Mouse (Mus musculus): ENCODE data around the gene Hoxa11.

Hoxa11 gene

DNA sequence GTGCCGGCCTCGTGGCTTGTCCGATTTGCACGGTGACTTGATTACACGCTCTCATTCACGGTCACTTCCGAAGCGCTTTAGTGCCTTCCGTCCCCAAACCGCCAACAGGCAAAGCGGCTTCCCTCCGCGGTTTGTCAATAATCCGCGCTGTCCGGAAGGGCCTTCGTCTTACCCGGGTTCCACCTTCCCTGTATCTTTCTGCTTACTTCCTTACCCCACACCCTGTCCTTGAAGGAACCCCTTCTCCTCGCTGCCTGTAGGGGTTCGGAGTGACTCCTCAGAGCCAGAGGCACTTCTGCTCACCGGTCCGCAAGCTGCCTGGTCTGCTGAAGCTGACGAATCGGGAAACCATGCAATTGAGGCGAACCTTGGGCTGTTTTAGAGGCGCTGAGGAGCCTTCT, 793 bp upstream of the Hoxa11 start:
- DNase-seq: no peak

DNA sequence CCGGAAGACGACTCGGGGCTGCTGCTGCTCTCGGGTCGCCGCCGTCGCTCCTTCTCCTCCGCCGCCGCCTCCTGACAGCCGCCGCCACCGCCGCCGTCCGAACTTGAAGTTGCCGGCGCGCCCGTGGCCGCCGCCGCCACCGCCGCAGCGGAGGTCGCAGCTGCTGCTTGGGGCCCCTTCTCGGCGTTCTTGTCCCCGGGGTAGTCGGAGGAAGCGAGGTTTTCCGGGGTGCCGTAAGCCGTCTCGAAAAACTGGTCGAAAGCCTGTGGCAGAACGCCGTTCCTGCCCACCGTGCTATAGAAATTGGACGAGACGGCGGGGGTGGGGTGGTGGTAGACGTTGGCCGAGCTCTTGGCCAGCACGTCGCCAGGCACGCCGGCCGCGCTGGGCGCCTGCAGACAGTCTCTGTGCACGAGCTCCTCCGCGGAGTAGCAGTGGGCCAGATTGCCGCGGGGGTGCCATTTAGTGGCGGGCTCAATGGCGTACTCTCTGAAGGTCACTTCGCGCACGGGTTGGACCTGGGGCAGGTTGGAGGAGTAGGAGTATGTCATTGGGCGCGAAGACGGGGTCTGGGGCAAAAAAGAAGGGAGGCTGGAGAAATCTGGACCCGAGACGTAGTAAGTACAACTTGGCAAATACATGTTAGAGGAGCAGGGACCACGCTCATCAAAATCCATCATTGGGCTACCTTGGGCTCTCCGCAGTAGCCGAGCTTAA, 412 bp downstream of the Hoxa11 start:
- DNase-seq: no peak

- no peak for DNase-seq
Measured at GRCm38 (mm10) chr6:52244471-52245039, 1.1 kb downstream of the Hoxa11 start.

GRCm38 (mm10) chr6:52243681-52244121, 1.9 kb downstream of the Hoxa11 start:
- no peak for DNase-seq

- no peak for DNase-seq
Measured at GRCm38 (mm10) chr6:52242801-52243332, 2.7 kb downstream of the Hoxa11 start.

- no peak for DNase-seq
Measured at GRCm38 (mm10) chr6:52241001-52241621, 4.5 kb downstream of the Hoxa11 start.

GRCm38 (mm10) chr6:52240389-52241000, 5.1 kb downstream of the Hoxa11 start, which contains the start of gene Hoxa10:
Gene Hoxa10, minus strand, starts transcription at chr6:52240854.
- no peak for DNase-seq

GRCm38 (mm10) chr6:52239625-52240388, 5.8 kb downstream of the Hoxa11 start:
- no peak for DNase-seq

DNA sequence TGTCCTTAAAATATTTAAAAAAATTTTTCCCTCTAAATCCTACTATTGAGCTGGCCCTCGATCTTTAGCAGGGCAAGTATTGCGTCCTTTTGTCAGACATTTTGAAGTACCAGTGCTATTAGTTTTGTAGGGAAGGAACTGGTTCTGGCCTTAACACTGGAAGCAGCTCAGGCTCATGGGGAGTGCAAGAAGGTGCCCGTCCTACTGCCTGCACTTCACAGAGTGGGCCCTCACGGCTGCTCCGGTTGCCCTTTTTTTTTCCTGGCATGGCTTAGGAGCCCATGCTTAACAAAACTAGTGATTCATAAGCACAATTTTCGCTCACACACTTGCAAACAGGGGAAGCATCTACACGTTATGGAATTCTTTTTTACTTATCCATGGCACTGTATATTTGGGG, 6.6 kb downstream of the Hoxa11 start:
- DNase-seq: no peak

- DNase-seq: no peak
Measured at GRCm38 (mm10) chr6:52238155-52238545, 7.5 kb downstream of the Hoxa11 start.

DNA sequence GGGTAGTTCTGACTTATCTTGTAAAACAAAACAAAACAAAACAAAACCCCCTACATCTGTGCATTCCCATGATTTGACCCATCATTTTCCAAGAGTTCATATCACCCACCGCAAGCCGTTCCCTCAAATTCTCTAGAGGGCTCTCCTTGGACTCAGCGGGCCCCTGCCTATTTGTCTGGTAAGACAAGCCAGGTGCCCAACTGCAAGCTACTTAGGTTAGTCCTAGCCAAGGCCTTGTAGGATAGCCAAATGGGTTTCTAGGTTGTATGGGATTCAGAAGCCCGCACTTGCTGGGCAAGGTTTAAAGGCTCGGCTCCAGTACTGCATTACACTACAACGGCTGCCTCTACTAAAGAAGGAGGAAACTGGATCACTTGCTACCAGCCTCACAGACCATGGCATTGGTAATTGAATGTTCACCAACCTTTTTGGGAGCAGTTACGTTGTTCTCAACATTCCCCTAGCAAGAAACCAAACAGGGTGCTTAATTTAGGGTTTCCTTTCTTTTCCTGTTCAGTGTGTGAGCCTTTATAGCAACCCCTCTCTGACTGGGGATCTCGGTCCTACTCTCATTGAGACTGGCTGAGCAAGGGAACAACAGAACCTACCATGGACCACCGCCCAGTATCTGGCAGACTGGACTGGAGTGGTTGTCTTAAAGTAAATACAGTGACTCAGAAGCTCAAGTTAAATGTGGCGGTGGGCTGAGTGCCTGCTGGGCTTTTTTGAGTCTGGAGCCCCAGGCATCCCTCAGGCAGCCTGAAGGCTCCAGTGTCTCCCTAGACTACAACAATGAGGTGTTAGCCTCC, 8.1 kb downstream of the Hoxa11 start:
- DNase-seq: no peak

GRCm38 (mm10) chr6:52236806-52237205, 8.8 kb downstream of the Hoxa11 start:
- no peak for DNase-seq

DNA sequence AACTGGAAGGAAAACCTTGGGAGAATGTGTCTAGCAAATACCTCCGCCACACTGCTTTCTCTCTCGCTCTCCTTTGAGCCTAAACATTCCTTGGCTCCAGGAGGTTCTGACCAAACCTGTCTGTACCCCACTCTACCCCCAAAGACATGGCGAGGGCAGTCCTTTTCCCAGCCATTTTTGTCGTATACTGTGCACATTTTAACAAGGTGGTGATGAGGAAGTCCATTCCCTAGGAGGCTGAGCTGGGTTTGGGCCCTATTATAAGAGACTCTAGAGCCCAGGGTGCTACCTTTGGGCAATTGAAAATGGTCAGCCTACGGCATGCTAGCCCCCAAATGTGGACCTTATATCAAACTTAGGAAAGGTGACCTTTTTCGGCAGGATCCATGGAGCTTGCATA, 9.7 kb downstream of the Hoxa11 start:
- no peak for DNase-seq

DNA sequence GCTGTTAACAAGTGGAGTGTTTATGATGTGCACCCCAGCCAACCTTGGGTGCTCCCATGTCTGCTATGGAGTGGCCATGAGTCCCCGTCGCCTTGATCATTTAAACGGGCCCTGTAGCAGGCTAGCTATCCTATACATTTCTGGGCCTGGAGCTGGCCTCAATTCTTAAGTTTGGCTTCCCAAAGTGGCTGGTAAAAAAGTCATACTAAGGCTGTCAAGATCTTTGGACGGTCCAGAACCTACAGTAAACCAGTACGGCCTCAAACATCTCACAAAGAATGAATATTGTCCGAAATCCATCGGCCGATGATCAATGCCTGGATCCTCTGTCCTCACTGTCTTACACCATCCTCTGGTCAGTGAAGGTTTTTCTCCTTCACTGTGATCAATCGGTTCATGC, 10.3 kb downstream of the Hoxa11 start:
- DNase-seq: no peak

GRCm38 (mm10) chr6:52234428-52235140, 11.0 kb downstream of the Hoxa11 start:
- no peak for DNase-seq

GRCm38 (mm10) chr6:52233546-52234427, 11.8 kb downstream of the Hoxa11 start:
- no peak for DNase-seq

- no peak for DNase-seq
Measured at GRCm38 (mm10) chr6:52232984-52233545, 12.5 kb downstream of the Hoxa11 start.

DNA sequence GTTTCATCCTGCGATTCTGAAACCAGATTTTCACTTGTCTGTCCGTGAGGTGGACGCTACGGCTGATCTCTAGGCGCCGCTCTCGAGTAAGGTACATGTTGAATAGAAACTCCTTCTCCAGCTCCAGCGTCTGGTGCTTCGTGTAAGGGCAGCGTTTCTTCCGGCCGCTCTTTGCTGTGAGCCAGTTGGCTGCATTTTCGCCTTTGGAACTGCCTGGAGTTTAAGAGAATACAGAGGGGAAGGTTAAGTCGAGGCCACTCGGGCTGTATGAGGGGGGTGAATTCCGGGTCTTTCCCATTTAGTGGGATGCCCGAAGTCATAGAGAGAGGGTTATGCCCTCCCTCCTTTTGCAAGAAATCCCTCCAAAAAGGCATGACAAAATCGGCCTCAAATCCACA, 13.0 kb downstream of the Hoxa11 start:
- no peak for DNase-seq

DNA sequence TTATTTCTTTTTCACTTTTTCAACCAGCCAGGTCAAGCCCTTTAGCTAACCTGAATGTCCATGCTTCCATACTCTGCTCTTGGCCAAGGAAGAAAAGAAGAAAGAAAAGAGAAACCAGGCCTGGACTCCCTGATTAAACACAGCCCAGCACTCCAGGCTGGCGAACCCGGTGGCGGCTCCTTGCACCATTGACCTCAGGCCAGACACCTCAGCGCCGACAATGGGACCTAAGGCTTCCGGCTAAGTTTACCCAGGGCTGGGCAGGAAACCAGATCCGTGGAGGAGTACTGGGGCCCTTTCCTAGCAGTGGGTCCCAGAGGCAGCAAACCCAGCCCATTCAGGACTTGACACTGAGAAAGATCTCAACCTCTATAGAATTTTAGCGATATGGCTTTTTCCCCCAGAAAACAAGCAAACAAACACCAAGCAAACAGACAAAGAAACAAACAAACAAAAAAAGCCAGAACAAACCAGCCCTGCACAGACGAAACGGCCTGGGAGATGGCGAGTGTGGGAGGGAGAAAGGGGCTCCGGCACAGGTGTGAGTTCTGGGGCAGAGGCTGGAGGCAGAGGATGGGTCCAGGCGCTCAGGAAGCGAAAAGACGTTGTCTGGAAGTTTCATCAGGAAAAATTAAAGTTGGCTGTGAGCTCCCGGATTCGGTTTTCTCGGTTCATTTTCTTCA, 13.6 kb downstream of the Hoxa11 start:
- DNase-seq: no peak

All from thymus, adult 18-20 months (tissue).